Mouse (Mus musculus) heart, adult 2 months (tissue): ENCODE measurements around the gene Plcg1.

Experiments used
- CTCF ChIP-seq: fragments of 200-600 bp; IDR thresholded peaks from 2 replicates; pipeline ENCODE4 v1.8.1; 2022; ENCODE audit warnings: antibody characterized with exemption, mild to moderate bottlenecking, moderate library complexity
- POLR2A ChIP-seq: fragments of 200-500 bp; IDR thresholded peaks from 2 replicates; pipeline ENCODE4 v1.6.1; 2011; ENCODE audit warnings: mild to moderate bottlenecking, low read depth, low read length, control low read depth; ENCODE audit not compliant: insufficient read depth

DNA sequence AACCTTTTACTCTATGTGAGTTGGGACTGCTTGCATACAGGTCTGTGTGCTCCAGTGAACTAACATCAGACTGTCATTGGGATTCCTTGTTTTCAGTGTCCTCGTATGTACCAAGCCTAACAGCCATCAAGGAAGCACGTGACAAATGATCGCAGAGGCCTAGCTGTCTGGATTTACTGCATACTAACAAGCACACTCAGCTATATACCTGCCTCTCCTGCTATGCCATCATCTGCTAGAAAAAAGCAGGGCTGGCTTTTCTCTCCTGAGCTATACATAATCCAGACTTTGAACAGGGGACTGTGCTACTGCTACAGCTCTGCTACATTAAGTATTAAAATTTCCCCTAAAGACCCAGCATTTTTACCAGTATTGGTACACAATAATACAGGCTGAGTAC, 71.2 kb downstream of the Plcg1 start:
- TF ChIP-seq POLR2A (no peak), CTCF (no peak)
